Mouse (Mus musculus) erythroblast, embryonic 14.5 days (primary cell): ENCODE results near the gene Myo1g. TPM values are rescaled to one million over a fixed set of nuclear protein-coding genes. Genes with fewer than 3 reads are reported as not detected.

Experiments used
- H3K27me3 ChIP-seq: 2 replicates; pipeline ENCODE4 v1.6.1; 2012; ENCODE audit warnings: inconsistent platforms; ENCODE audit not compliant: control insufficient read depth
- H3K36me3 ChIP-seq: 2 replicates; pipeline ENCODE4 v1.6.1; 2012; ENCODE audit warnings: mild to moderate bottlenecking, inconsistent platforms; ENCODE audit not compliant: control insufficient read depth
- H3K4me1 ChIP-seq: 2 replicates; pipeline ENCODE4 v1.6.1; 2012; ENCODE audit warnings: inconsistent platforms; ENCODE audit not compliant: control insufficient read depth
- H3K4me3 ChIP-seq: replicated peaks from 2 replicates; pipeline ENCODE3; 2012; ENCODE audit warnings: moderate library complexity, mild to moderate bottlenecking, inconsistent platforms
- H3K9me3 ChIP-seq: 2 replicates; pipeline ENCODE4 v1.6.1; 2012; ENCODE audit warnings: low read length, inconsistent platforms, mixed read lengths; ENCODE audit not compliant: control insufficient read depth
- GATA1 ChIP-seq: IDR thresholded peaks from 2 replicates; pipeline ENCODE4 v1.6.1; 2012; ENCODE audit warnings: low read length, inconsistent platforms, mixed read lengths
- TAL1 ChIP-seq: IDR thresholded peaks from 3 replicates; pipeline ENCODE4 v1.6.1; 2012; ENCODE audit warnings: low read length, inconsistent platforms, mixed read lengths
- polyA plus RNA-seq: library from polyadenylated mRNA; stranded (reverse); fragments of >175 nt; gene quantifications from 2 replicates; pipeline ENCODE4 v1.2.3, GENCODE M21; 2012

Myo1g gene
- polyA plus RNA-seq, 1 experiment = 0.20 TPM

DNA sequence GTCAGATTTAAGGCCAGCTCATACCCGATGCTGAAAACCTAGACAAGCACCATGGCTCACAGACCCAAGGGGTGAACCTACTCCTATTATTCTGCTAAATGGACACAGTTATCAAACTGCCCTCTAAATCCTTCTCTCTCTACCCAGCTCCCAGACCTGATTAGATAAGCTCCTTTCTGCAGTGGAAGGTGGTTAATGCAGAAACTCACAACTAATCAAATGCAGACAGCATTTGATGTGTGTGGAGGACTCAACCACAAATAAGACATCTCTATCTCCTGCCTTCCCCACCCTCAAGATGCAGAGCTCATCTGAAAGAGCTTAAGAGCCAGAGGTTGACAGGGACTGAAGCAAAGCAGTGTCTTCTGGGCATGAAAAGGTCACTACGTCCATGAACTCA lies 37.7 kb downstream of the Myo1g start:
- Histone ChIP-seq H3K4me3 (no peak overlapping the region), H3K36me3 (no peaks in the 10 kb centered on the region), H3K9me3 (no peaks in the 10 kb centered on the region), H3K27me3 (no peaks in the 10 kb centered on the region; the same call in 1 of the 2 replicates), H3K4me1 (peaks cover 2% of the 10 kb centered on the region; the same call in 1 of the 2 replicates)
- TF ChIP-seq GATA1 (no peak), TAL1 (no peak)

DNA sequence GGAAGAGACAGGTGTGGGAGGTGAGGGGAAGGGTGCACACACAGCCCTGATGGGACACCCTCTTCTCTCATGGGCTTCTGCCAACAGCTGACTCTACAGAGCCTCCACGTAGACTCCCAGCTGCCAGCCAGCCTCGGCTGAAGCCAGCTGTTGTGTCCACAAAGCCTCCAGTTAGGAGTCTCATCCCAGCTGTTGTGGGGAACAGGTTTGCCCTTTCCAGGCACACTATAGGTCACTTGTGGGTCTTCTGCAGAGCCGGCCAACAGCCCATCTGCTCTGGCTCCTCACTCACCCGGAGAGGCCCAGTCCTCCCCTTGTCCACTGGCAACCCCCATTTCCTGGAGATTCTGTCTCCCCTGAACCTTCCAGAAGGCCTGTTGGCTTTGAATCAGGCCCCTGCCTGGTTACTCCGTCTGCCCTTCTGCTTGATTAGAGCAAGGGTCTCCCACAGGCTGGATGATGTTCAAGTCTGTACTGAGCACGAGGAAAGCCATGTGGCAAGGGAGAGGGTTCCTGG lies 39.0 kb downstream of the Myo1g start:
- no peak for TF ChIP-seq TAL1
- no peak for TF ChIP-seq GATA1
- Histone ChIP-seq H3K36me3 (no peaks in the 10 kb centered on the region), H3K4me1 (peaks cover 5% of the 10 kb centered on the region), H3K27me3 (no peaks in the 10 kb centered on the region; the same call in 1 of the 2 replicates), H3K9me3 (no peaks in the 10 kb centered on the region), H3K4me3 (no peak overlapping the region)

DNA sequence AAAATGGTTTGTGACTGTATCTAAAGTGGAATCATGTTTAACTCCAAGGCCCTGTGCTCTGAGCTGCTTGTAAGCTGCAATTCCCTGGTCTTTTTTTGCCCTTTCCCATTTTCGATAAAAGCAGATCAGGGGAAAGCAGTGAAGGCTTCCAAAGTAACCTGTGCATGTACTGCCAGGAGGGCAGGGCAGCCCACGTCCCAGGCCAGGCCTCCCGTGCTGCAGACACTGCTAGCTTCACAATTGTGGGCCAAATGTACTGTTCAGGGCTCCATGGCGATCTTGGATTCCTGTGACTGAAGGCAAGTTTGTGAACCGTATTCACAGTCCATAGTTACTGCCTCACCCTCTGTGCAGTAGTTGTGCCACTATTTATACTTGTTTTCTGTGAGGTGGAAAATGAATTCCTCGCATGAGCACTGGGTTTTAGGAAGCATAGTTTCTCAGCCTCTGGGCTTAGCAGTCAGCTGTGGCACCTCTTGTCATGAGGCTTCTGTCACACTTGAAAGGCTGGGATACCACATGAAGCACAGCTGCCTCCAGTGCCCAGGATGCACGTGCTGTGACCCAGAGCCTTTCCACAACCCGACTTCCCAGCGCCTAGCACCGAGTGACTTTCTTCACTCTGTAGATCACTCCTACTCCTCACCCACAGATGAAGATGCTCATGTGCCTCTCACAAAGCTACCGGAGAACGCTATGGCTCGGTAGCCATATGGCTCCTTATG lies 39.9 kb downstream of the Myo1g start:
- H3K4me1 ChIP-seq = peaks cover 9% of the 10 kb centered on the region
- H3K36me3 ChIP-seq = no peaks in the 10 kb centered on the region
- H3K27me3 ChIP-seq = no peaks in the 10 kb centered on the region; the same call in 1 of the 2 replicates
- no peak overlapping the region for H3K4me3 ChIP-seq
- no peaks in the 10 kb centered on the region for H3K9me3 ChIP-seq
- TF ChIP-seq GATA1 (no peak), TAL1 (no peak)

DNA sequence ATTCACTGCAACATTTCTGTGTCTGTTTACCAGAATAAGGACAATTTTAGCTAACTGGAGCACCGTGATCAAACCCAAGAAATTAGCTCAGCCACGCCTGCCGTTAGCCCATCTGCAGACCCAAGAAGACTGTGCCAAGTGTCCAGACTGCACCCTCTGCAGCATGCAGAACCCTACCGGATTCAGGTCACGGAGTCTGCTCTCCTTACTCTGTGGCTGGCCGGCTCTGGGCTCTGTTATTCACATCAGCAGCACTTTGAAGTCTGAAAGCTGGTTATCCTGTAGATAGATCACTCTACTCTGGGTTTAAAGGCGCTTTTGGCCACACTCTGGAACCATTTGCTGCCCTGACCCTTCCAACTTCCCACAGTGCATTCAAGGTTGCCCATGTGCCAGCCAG lies 40.6 kb downstream of the Myo1g start:
- TF ChIP-seq GATA1 (no peak), TAL1 (no peak)
- H3K4me1 ChIP-seq = peaks cover 9% of the 10 kb centered on the region
- H3K9me3 ChIP-seq = no peaks in the 10 kb centered on the region
- H3K4me3 ChIP-seq = no peak overlapping the region
- H3K27me3 ChIP-seq = no peaks in the 10 kb centered on the region; the same call in 1 of the 2 replicates
- no peaks in the 10 kb centered on the region for H3K36me3 ChIP-seq

DNA sequence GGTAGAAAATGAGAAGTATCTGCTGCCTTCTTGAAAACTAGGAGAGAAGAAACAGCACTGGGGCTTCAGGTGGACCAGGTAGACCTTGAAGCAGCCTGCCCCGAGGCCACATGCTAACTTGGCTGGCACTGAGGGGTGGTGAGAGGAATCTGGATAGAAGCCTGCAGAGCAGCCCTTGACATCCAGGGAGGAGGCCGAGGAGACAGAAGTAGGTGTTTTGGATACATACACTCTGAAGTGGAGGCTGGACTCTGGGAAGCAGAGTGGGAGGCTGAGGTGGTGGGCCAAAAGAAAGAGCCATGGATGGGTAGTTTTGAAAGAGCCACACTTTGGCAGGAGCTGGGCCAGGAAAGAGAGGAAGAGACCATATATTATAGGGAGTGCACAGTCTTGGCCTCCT lies 41.5 kb downstream of the Myo1g start:
- no peak overlapping the region for H3K4me3 ChIP-seq
- TF ChIP-seq GATA1 = no peak
- TF ChIP-seq TAL1 = no peak
- H3K36me3 ChIP-seq = peaks cover 3% of the 10 kb centered on the region
- no peaks in the 10 kb centered on the region; the same call in 1 of the 2 replicates for H3K27me3 ChIP-seq
- no peaks in the 10 kb centered on the region for H3K9me3 ChIP-seq
- H3K4me1 ChIP-seq = peaks cover 12% of the 10 kb centered on the region

DNA sequence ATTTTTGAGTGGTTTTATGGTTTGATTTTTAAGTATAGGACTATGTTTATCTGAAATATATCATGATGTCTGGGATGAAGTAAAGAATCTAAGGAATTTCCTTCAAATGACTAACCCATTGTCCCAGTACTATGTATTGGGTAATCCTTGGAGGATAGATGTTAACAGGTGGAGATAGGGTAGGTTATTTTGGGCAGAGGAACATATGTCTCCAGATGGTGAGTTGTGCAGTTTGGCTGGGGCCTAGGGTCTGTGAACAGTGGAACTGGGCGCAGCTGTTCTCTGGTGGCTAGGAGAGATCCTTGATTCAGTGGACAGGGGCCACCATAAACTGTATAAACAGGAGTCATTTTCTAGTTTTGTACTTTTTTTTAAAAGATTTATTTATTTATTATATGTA lies 43.4 kb downstream of the Myo1g start:
- TF ChIP-seq TAL1 = no peak
- no peak for TF ChIP-seq GATA1
- peaks cover 19% of the 10 kb centered on the region for H3K36me3 ChIP-seq
- no peaks in the 10 kb centered on the region for H3K9me3 ChIP-seq

DNA sequence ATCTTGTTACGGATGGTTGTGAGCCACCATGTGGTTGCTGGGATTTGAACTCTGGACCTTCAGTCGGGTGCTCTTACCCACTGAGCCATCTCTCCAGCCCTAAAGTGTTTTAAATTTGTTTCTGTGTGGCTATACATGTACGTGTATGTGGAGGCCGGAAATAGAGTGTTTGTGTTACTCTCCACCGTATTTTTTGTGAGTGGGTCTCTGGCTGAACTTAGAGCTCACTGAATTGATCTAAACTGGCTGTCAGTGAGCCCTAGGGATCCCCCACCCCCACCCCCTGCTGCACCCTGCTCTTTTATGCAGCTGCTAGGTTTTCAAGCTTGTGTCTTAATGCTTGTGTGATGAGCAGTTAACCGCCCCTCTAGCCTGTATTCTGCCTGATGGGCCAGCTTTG lies 43.9 kb downstream of the Myo1g start:
- Histone ChIP-seq H3K4me1 (peaks cover 23% of the 10 kb centered on the region), H3K9me3 (no peaks in the 10 kb centered on the region), H3K27me3 (no peaks in the 10 kb centered on the region; the same call in 1 of the 2 replicates), H3K4me3 (no peak overlapping the region), H3K36me3 (peaks cover 23% of the 10 kb centered on the region)
- TF ChIP-seq TAL1 (no peak), GATA1 (no peak)

More for the DNA sequence above, 43.4 kb downstream of the Myo1g start:
- Histone ChIP-seq H3K27me3 (no peaks in the 10 kb centered on the region; the same call in 1 of the 2 replicates), H3K4me1 (peaks cover 19% of the 10 kb centered on the region), H3K4me3 (no peak overlapping the region)

DNA sequence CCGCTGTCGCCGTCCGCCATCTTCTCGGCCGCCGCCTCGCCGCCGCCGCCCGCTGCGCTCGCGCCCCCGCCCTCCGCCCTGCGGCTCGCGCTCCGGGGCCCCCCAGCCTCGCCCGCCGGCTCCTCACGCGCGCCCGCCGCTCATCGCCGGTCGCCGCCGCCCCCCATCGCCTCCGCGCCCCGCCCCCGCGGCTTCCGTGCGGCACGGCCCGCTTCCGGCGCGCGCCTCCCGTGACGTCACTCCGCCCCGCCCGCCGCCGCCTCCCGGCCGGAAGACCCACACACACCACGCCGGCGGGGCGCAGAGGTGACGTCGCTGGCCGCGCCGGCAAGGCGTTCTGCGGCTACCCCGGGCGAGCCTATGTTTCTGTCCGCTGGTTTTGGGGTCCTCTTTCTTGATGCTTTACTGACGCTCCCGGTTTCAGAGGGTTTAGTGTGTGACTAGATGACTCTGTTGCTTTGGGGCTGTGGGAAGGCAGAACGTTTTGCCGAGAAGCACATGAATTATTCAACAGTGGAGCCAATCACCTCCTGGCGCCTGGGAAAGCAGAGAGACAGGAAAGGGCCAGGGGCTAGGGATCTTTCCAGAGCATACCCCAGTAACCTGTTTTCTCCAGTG lies 44.8 kb downstream of the Myo1g start, which contains the start of gene Purb:
TSS of gene Purb (minus strand) at position 51 of the 618 bp plus-strand sequence.
- TF ChIP-seq TAL1 = no peak
- no peak for TF ChIP-seq GATA1
- Histone ChIP-seq H3K36me3 (peaks cover 32% of the 10 kb centered on the region), H3K4me1 (peaks cover 31% of the 10 kb centered on the region)

More for the DNA sequence above, 44.8 kb downstream of the Myo1g start, which contains the start of gene Purb:
- H3K4me3 ChIP-seq = peak within 1 kb of the TSS; percentile 87
- H3K9me3 ChIP-seq = no peaks in the 10 kb centered on the region
- H3K27me3 ChIP-seq = no peaks in the 10 kb centered on the region
